17 mouse cellular contexts compared by ENCODE assay signal in genomic region chr2:50667180-50667579, GRCm38 (mm10).
"Had no signal": no experiment of that assay in that cellular context is flagged by ENCODE, and none has a peak within 500 bp of the region (broad histone marks: within the 10 kb centered on the region; RNA-seq: fewer than 3 reads in every experiment).

No protein-coding gene starts in this region.

- H3K4me1 ChIP-seq: limb, embryonic 12.5 days had no signal

- H3K9ac ChIP-seq: limb, embryonic 12.5 days; limb, embryonic 15.5 days; liver, embryonic 14.5 days; liver, postnatal 0 days; lung, embryonic 14.5 days had no signal

- H3K27me3 ChIP-seq: limb, embryonic 12.5 days; limb, embryonic 15.5 days had no signal

- H3K4me3 ChIP-seq: left cerebral cortex, adult 2 months; limb, embryonic 12.5 days; limb, embryonic 15.5 days had no signal

- DNase-seq: kidney, adult 8-10 months; kidney, postnatal 36 days; layer of hippocampus, postnatal 36 days; left cerebral cortex, postnatal 4 days; liver, postnatal 0 days; lung, embryonic 14.5 days; lung, postnatal 14 days; lung, postnatal 4 days; midbrain, embryonic 14.5 days; thymus, adult 18-20 months; thymus, postnatal 36 days had no signal

- ATAC-seq: liver, postnatal 0 days had no signal

- H3K36me3 ChIP-seq: limb, embryonic 12.5 days; limb, embryonic 15.5 days had no signal

- H3K4me2 ChIP-seq: limb, embryonic 12.5 days; limb, embryonic 15.5 days; liver, embryonic 11.5 days; lung, embryonic 14.5 days; midbrain, embryonic 11.5 days had no signal

- H3K9me3 ChIP-seq: limb, embryonic 12.5 days; limb, embryonic 15.5 days had no signal

- H3K27ac ChIP-seq: left cerebral cortex, adult 2 months; limb, embryonic 12.5 days; limb, embryonic 15.5 days; liver, embryonic 14.5 days had no signal
